Mouse (Mus musculus): ENCODE results near the gene Krt19.

- TF ChIP-seq CTCF (IDR thresholded peaks at IDR 0.05; ENCODE audit: extremely low read depth, insufficient read depth, low read length) = no peak
- no peak for TF ChIP-seq POLR2A (IDR thresholded peaks at IDR 0.05; ENCODE audit: extremely low read depth, insufficient read depth, low read length)
These were observed at the start of gene Krt19 for GRCm38 (mm10) chr11:100148615-100149330.
